Mouse (Mus musculus): ENCODE measurements around the gene Pus3.

Pus3 gene

GRCm38 (mm10) chr9:35558257-35559008 is at the start of gene Pus3, which contains the start of gene Ddx25:
Pus3 (plus strand) TSS chr9:35558595.
Ddx25 (minus strand) TSS chr9:35558528.
- no peak for DNase-seq

GRCm38 (mm10) chr9:35513900-35514299 is 44.5 kb upstream of the Pus3 start:
- no peak for DNase-seq

GRCm38 (mm10) chr9:35516182-35516581 is 42.2 kb upstream of the Pus3 start:
- DNase-seq = no peak

- DNase-seq = no peak
These were observed 41.7 kb upstream of the Pus3 start for GRCm38 (mm10) chr9:35516711-35517110.

- DNase-seq = no peak
These were observed 40.2 kb upstream of the Pus3 start, which contains the start of gene Gm1113 for GRCm38 (mm10) chr9:35518169-35518568. Gm1113 (minus strand) TSS chr9:35518269.

GRCm38 (mm10) chr9:35520631-35521348 is 37.6 kb upstream of the Pus3 start:
- no peak for DNase-seq

GRCm38 (mm10) chr9:35522241-35522640 is 36.2 kb upstream of the Pus3 start:
- no peak for DNase-seq

GRCm38 (mm10) chr9:35522821-35523515 is 35.4 kb upstream of the Pus3 start:
- peak; percentile 16 for DNase-seq

- peak; percentile 51 for DNase-seq
These were observed 34.9 kb upstream of the Pus3 start for GRCm38 (mm10) chr9:35523541-35523940.

- DNase-seq = peak; percentile 81
These were observed 34.4 kb upstream of the Pus3 start for GRCm38 (mm10) chr9:35523941-35524411.

GRCm38 (mm10) chr9:35529141-35529540 is 29.3 kb upstream of the Pus3 start:
- DNase-seq = no peak

GRCm38 (mm10) chr9:35529796-35530195 is 28.6 kb upstream of the Pus3 start:
- DNase-seq = no peak

- DNase-seq = peak; percentile 37
These were observed 25.1 kb upstream of the Pus3 start for GRCm38 (mm10) chr9:35533266-35533665.

GRCm38 (mm10) chr9:35535110-35535509 is 23.3 kb upstream of the Pus3 start:
- peak; percentile 58 for DNase-seq

GRCm38 (mm10) chr9:35535876-35536275 is 22.5 kb upstream of the Pus3 start:
- DNase-seq = no peak

- DNase-seq = no peak
These were observed 19.2 kb upstream of the Pus3 start for GRCm38 (mm10) chr9:35539001-35539750.

- no peak for DNase-seq
These were observed 17.4 kb upstream of the Pus3 start for GRCm38 (mm10) chr9:35541024-35541423.

- peak; percentile 84 for DNase-seq
These were observed 16.9 kb upstream of the Pus3 start for GRCm38 (mm10) chr9:35541488-35541887.

- DNase-seq = no peak
These were observed 16.5 kb upstream of the Pus3 start for GRCm38 (mm10) chr9:35541941-35542340.

- DNase-seq = no peak
These were observed 15.1 kb upstream of the Pus3 start for GRCm38 (mm10) chr9:35543099-35543860.

- DNase-seq = no peak
These were observed 13.7 kb upstream of the Pus3 start for GRCm38 (mm10) chr9:35544666-35545065.

- DNase-seq = no peak
These were observed 12.7 kb upstream of the Pus3 start for GRCm38 (mm10) chr9:35545704-35546103.

All from lung, postnatal 36 days (tissue).